Mouse (Mus musculus) heart, postnatal 14 days (tissue): ENCODE results near the gene Mas1. TPM values are rescaled to one million over a fixed set of nuclear protein-coding genes. Genes with fewer than 3 reads are reported as not detected.
A peak's percentile ranks its signal among the peaks of the same experiment; 100 is the strongest.
"Not testable (repeated sequence)": the region's sequence is repeated elsewhere in the genome, so short reads cannot be mapped to it uniquely, and the experiment has no call there.

Experiments
- DNase-seq, 2 experiments: peaks; one replicate each; pipeline ENCODE4 v3.0.0; 2021 to 2022
- intact Hi-C: fragments of 180-260 bp; cut with DNase I; formaldehyde crosslinking; loops from one replicate; pipeline ENCODE4 v1.15.1; 2025
- long read RNA-seq, 2 experiments: library from polyadenylated mRNA; stranded (forward); transcript quantifications; one replicate each; pipeline ENCODE4 v2.0.0; 2021
- total RNA-seq, 2 experiments: library from RNA; stranded (reverse); gene quantifications; 2 replicates each; pipeline ENCODE4 v1.2.3; 2021

The Mas1 gene
- 1 to 10 TPM in 1 of 2 experiments, under 1 TPM in 1; 0.48 to 1.1 TPM for total RNA-seq
- long read RNA-seq, experiment 1, result 0 reads
- long read RNA-seq, experiment 2, result 0 reads

- intact Hi-C loops, result no loop called here
- DNase-seq, result no peak
These were observed at the start of gene Mas1 for GRCm38 (mm10) chr17:12868043-12868442. Gene Mas1 (minus strand): TSS chr17:12868143.

GRCm38 (mm10) chr17:12916588-12917380 lies 48.8 kb upstream of the Mas1 start:
- intact Hi-C loops, result loop anchor here (2.0 kb wide), 1 partner anchor 76 kb away; no protein-coding TSS in a partner anchor
- DNase-seq, result no peak

GRCm38 (mm10) chr17:12915881-12916583 lies 48.1 kb upstream of the Mas1 start, which contains the start of gene Mrpl18:
Gene Mrpl18 (minus strand): TSS chr17:12916345.
- intact Hi-C loops, result loop anchor here (2.0 kb wide), 1 partner anchor 77 kb away; no protein-coding TSS in a partner anchor
- peak; percentile 97 to 98 for DNase-seq

- peak in 1 of 2 experiments; percentile 7 for DNase-seq
- intact Hi-C loops, result no loop called here
These were observed 47.5 kb upstream of the Mas1 start, which contains the start of gene Tcp1 for GRCm38 (mm10) chr17:12915488-12915880. Gene Tcp1 (plus strand): TSS chr17:12915701.

GRCm38 (mm10) chr17:12910391-12910790 lies 42.4 kb upstream of the Mas1 start:
- DNase-seq, result no peak
- intact Hi-C loops, result no loop called here

GRCm38 (mm10) chr17:12909361-12910280 lies 41.7 kb upstream of the Mas1 start, which contains the start of gene Pnldc1:
Gene Pnldc1 (minus strand): TSS chr17:12910230.
- intact Hi-C loops, result no loop called here
- DNase-seq, result peak in 1 of 2 experiments; percentile 18

- intact Hi-C loops, result no loop called here
- no peak for DNase-seq
These were observed 38.5 kb upstream of the Mas1 start for GRCm38 (mm10) chr17:12906436-12906835.

GRCm38 (mm10) chr17:12905810-12906209 lies 37.9 kb upstream of the Mas1 start:
- intact Hi-C loops, result no loop called here
- no peak for DNase-seq

GRCm38 (mm10) chr17:12904349-12904748 lies 36.4 kb upstream of the Mas1 start:
- DNase-seq, result no peak
- intact Hi-C loops, result no loop called here

GRCm38 (mm10) chr17:12903372-12904333 lies 35.7 kb upstream of the Mas1 start:
- no peak for DNase-seq
- intact Hi-C loops, result no loop called here

- no peak for DNase-seq
- intact Hi-C loops, result no loop called here
These were observed 34.3 kb upstream of the Mas1 start for GRCm38 (mm10) chr17:12902291-12902690.

- DNase-seq, intact Hi-C loops: not testable (repeated sequence)
These were observed 30.7 kb upstream of the Mas1 start for GRCm38 (mm10) chr17:12898607-12899006.

- DNase-seq, result no peak
- intact Hi-C loops, result no loop called here
These were observed 29.7 kb upstream of the Mas1 start for GRCm38 (mm10) chr17:12897674-12898073.

GRCm38 (mm10) chr17:12892033-12892432 lies 24.1 kb upstream of the Mas1 start:
- intact Hi-C loops, result no loop called here
- no peak for DNase-seq

- DNase-seq, result no peak
- intact Hi-C loops, result no loop called here
These were observed 23.1 kb upstream of the Mas1 start for GRCm38 (mm10) chr17:12891054-12891453.

- DNase-seq, result peak; percentile 25 to 68
- intact Hi-C loops, result no loop called here
These were observed 19.3 kb upstream of the Mas1 start for GRCm38 (mm10) chr17:12887021-12887775.

- intact Hi-C loops, result no loop called here
- peak in 1 of 2 experiments; percentile 23 for DNase-seq
These were observed 18.7 kb upstream of the Mas1 start for GRCm38 (mm10) chr17:12886620-12887019.

GRCm38 (mm10) chr17:12881216-12881615 lies 13.3 kb upstream of the Mas1 start:
- DNase-seq, result no peak
- intact Hi-C loops, result no loop called here
